ENCODE assay signal across 8 mouse cellular contexts in the genomic region with DNA sequence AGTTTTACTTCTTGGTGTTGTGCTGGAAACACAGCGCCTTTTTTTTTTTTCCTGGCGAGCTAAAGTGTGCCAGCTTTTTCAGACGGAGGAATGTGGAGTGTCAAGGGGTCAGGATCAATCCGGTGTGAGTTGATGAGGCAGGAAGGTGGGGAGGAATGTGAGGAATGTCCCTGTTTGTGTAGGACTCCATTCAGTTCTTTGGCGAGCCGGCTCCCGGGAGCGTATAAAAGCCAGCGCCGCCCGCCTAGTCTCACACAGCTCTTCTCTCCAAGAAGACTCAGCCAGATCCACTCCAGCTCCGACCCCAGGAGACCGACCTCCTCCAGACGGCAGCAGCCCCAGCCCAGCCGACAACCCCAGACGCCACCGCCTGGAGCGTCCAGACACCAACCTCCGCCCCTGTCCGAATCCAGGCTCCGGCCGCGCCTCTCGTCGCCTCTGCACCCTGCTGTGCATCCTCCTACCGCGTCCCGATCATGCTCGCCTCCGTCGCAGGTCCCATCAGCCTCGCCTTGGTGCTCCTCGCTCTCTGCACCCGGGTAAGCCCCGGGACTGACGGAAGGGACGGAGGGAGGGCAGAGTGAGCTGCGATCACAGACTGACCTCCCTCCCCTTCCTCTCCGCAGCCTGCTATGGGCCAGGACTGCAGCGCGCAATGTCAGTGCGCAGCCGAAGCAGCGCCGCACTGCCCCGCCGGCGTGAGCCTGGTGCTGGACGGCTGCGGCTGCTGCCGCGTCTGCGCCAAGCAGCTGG. TPM values are rescaled to one million over a fixed set of nuclear protein-coding genes. Genes with fewer than 3 reads are reported as not detected.
A peak's percentile ranks its signal among the peaks of the same experiment; 100 is the strongest.
DNase-seq lines count a peak whose midpoint lies in the region; ATAC-seq and TF ChIP-seq lines count a peak whose summit lies in the region.

TSS of gene Ccn2 (plus strand) at position 193 of the 753 bp plus-strand sequence.

- no peak for TF ChIP-seq POLR2A in cortical plate, adult 2 months (IDR thresholded peaks at IDR 0.05; ENCODE audit: extremely low read depth, insufficient read depth, low read length)

- DNase-seq in adrenal gland, adult 2 months = peak; percentile 78
- peak; percentile 78 for DNase-seq in gastrocnemius, postnatal 10 days
- peak; percentile 49 to 52 for DNase-seq in left cerebral cortex, adult 2 months (ENCODE audit: extremely low spot score in 1 of 2, low spot score in 2 of 2)
- peak; percentile 90 to 94 for DNase-seq in lung, postnatal 4 days
- DNase-seq in right cerebral cortex, postnatal 10 days (ENCODE audit: low spot score in 2 of 2) = peak; percentile 66
- no peak for DNase-seq in MN1 (ENCODE audit: low spot score)

- H3K27ac ChIP-seq in cortical plate, adult 2 months (ENCODE audit: insufficient read depth, low read length) = peak within 1 kb of the TSS; percentile 80
- peak within 1 kb of the TSS; percentile 62 for H3K27ac ChIP-seq in hindbrain, embryonic 16.5 days (ENCODE audit: low read depth, low read length)
- peak within 1 kb of the TSS; percentile 76 for H3K27ac ChIP-seq in left cerebral cortex, adult 2 months

- no peaks in the 10 kb centered on the region for H3K27me3 ChIP-seq in hindbrain, embryonic 16.5 days (replicated peaks; ENCODE audit: control insufficient read depth, insufficient read depth, low read length)

- under 1% methylated on average over 53 of the region's 53 CpGs for WGBS in hindbrain, embryonic 16.5 days

- H3K4me2 ChIP-seq in hindbrain, embryonic 16.5 days (ENCODE audit: low read length) = peak within 1 kb of the TSS; percentile 80

- ATAC-seq in hindbrain, embryonic 16.5 days = peak; percentile 95

- no peaks in the 10 kb centered on the region for H3K36me3 ChIP-seq in hindbrain, embryonic 16.5 days (ENCODE audit: control insufficient read depth, insufficient read depth, low read length)

- peak within 1 kb of the TSS; percentile 79 for H3K9ac ChIP-seq in hindbrain, embryonic 16.5 days (ENCODE audit: low read depth, low read length)

- peak within 1 kb of the TSS; percentile 73 for H3K4me3 ChIP-seq in cortical plate, adult 2 months (ENCODE audit: insufficient read depth, low read length)
- H3K4me3 ChIP-seq in hindbrain, embryonic 16.5 days (ENCODE audit: low read length) = peak within 1 kb of the TSS; percentile 62
- H3K4me3 ChIP-seq in left cerebral cortex, adult 2 months = peak within 1 kb of the TSS; percentile 61

- intact Hi-C loops in left cerebral cortex, adult 2 months (cut with DNase I) = no loop called here

- no peaks in the 10 kb centered on the region for H3K4me1 ChIP-seq in cortical plate, adult 2 months (ENCODE audit: control insufficient read depth, insufficient read depth, low read length)
- peaks cover 5% of the 10 kb centered on the region for H3K4me1 ChIP-seq in hindbrain, embryonic 16.5 days (ENCODE audit: control insufficient read depth, insufficient read depth, low read depth, low read length)

- no peaks in the 10 kb centered on the region for H3K9me3 ChIP-seq in hindbrain, embryonic 16.5 days (ENCODE audit: control insufficient read depth, low read length)

- no peak for TF ChIP-seq CTCF in cortical plate, adult 2 months (IDR thresholded peaks at IDR 0.05; ENCODE audit: extremely low read depth, insufficient read depth, low read length)
- no peak; the same call in 1 of the 2 replicates for TF ChIP-seq CTCF in left cerebral cortex, adult 2 months (IDR thresholded peaks at IDR 0.05)

RNA-seq across cellular contexts. Expression of gene Ccn2, which starts in this region (rescaled TPM):
- 10 to 100 TPM; 51.1 to 78.2 TPM for total RNA-seq in adrenal gland, adult 2 months (2021)
- 241 and 278 TPM in 2 replicates for polyA plus RNA-seq in adrenal gland, adult 2 months (2012; rRNA removed)
- 39.2 and 40.1 TPM in 2 replicates for polyA plus RNA-seq in cortical plate, adult 2 months (2012; rRNA removed)
- 10 to 100 TPM; 34.5 to 64.3 TPM for total RNA-seq in gastrocnemius, postnatal 10 days (2021)
- polyA plus RNA-seq in hindbrain, embryonic 16.5 days (2015; fragmentation: Nextera tagmentation; extraction: Ambion mirVana) = 3.6 and 5.4 TPM in 2 replicates
- 10 to 100 TPM; 27.4 to 29.6 TPM for total RNA-seq in left cerebral cortex, adult 2 months (2021)
